Mouse (Mus musculus) midbrain, embryonic 16.5 days (tissue): ENCODE data around the gene Dbndd2. TPM values are rescaled to one million over a fixed set of nuclear protein-coding genes. Genes with fewer than 3 reads are reported as not detected.

Source experiments
- ATAC-seq: fragments of 200-750 bp; cut with Nextera tagmentation; 2 replicates; pipeline ENCODE4 v1.8.0; 2017; ENCODE audit warnings: moderate TSS enrichment
- H3K27ac ChIP-seq: fragments of 300-500 bp; sonication (generic); 2 replicates; pipeline ENCODE4 v1.5.1; 2014; ENCODE audit warnings: mild to moderate bottlenecking, low read length, mixed read lengths
- H3K27me3 ChIP-seq: fragments of 300-500 bp; sonication (generic); 2 replicates; pipeline ENCODE4 v1.6.1; 2014; ENCODE audit warnings: low read depth, low read length, mixed read lengths; ENCODE audit not compliant: control insufficient read depth, insufficient read depth
- H3K36me3 ChIP-seq: fragments of 300-500 bp; sonication (generic); 2 replicates; pipeline ENCODE4 v1.6.1; 2014; ENCODE audit warnings: mild to moderate bottlenecking, low read length, moderate library complexity, mixed read lengths; ENCODE audit not compliant: control insufficient read depth, insufficient read depth
- H3K4me1 ChIP-seq: fragments of 300-500 bp; sonication (generic); 2 replicates; pipeline ENCODE4 v1.6.1; 2014; ENCODE audit warnings: mild to moderate bottlenecking, low read length, mixed read lengths; ENCODE audit not compliant: control insufficient read depth, insufficient read depth
- H3K4me2 ChIP-seq: fragments of 300-500 bp; sonication (generic); 2 replicates; pipeline ENCODE4 v1.6.1; 2014; ENCODE audit warnings: mild to moderate bottlenecking, low read length, mixed read lengths
- H3K4me3 ChIP-seq: fragments of 300-500 bp; sonication (generic); 2 replicates; pipeline ENCODE4 v1.5.1; 2014; ENCODE audit warnings: low read depth, mild to moderate bottlenecking, low read length, moderate library complexity, mixed read lengths
- H3K9ac ChIP-seq: fragments of 300-500 bp; sonication (generic); 2 replicates; pipeline ENCODE4 v1.6.1; 2014; ENCODE audit warnings: low read depth, low read length, mixed read lengths
- H3K9me3 ChIP-seq: fragments of 300-500 bp; sonication (generic); replicated peaks from 2 replicates; pipeline ENCODE4 v1.6.1; 2014; ENCODE audit warnings: mild to moderate bottlenecking, low read length, mixed read lengths; ENCODE audit not compliant: control insufficient read depth, poor library complexity, severe bottlenecking
- WGBS: fragments of 180-500 bp; shearing (Covaris S2); extraction: QIAGEN DNeasy Blood & Tissue Kit; methylation state at CpG from one replicate; pipeline ENCODE4 v1.1.7; 2014; 5-methylcytosine and 5-hydroxymethylcytosine counted together
- polyA plus RNA-seq: library from polyadenylated mRNA; unstranded; fragments of >200 nt; fragmentation: Nextera tagmentation; extraction: Ambion mirVana; gene quantifications from 2 replicates; pipeline ENCODE4 v1.2.1, GENCODE M21; 2015

Dbndd2 gene
- polyA plus RNA-seq, 1 experiment from 2014 or later: 17.8 TPM

GRCm38 (mm10) chr2:164487115-164487527, 1.2 kb downstream of the Dbndd2 start:
- no peak overlapping the region for H3K27ac ChIP-seq
- H3K36me3 ChIP-seq: no peaks in the 10 kb centered on the region; the same call in 1 of the 2 replicates
- peak; percentile 15; the same call in 1 of the 2 replicates for ATAC-seq
- 0 out of 2 replicates have a peak, but pooled peaks cover 2% of the 10 kb centered on the region for H3K27me3 ChIP-seq
- WGBS: 12% methylated on average over 11 of the region's 11 CpGs
- H3K4me2 ChIP-seq: peak overlapping the region; percentile 98
- peak overlapping the region; percentile 74 for H3K9ac ChIP-seq
- H3K4me1 ChIP-seq: peaks cover 6% of the 10 kb centered on the region; the same call in 1 of the 2 replicates
- peak overlapping the region; percentile 74 for H3K4me3 ChIP-seq
- H3K9me3 ChIP-seq: no peaks in the 10 kb centered on the region

- H3K27me3 ChIP-seq: 0 out of 2 replicates have a peak, but pooled peaks cover 2% of the 10 kb centered on the region
- H3K4me3 ChIP-seq: no peak overlapping the region
- 60% methylated on average over 9 of the region's 9 CpGs for WGBS
- no peak overlapping the region for H3K27ac ChIP-seq
- no peak overlapping the region for H3K9ac ChIP-seq
- no peak for ATAC-seq
- H3K36me3 ChIP-seq: no peaks in the 10 kb centered on the region; the same call in 1 of the 2 replicates
- peaks cover 6% of the 10 kb centered on the region; the same call in 1 of the 2 replicates for H3K4me1 ChIP-seq
- H3K4me2 ChIP-seq: peak overlapping the region; percentile 98; the same call in 1 of the 2 replicates
- H3K9me3 ChIP-seq: no peaks in the 10 kb centered on the region
Measured at GRCm38 (mm10) chr2:164487812-164488211, 1.9 kb downstream of the Dbndd2 start.

- Histone ChIP-seq H3K9ac (no peak overlapping the region), H3K9me3 (no peaks in the 10 kb centered on the region), H3K27me3 (no peaks in the 10 kb centered on the region), H3K4me1 (peaks cover 9% of the 10 kb centered on the region), H3K36me3 (no peaks in the 10 kb centered on the region; the same call in 1 of the 2 replicates), H3K4me3 (no peak overlapping the region), H3K4me2 (no peak overlapping the region), H3K27ac (no peak overlapping the region)
- WGBS: 45% methylated on average over 2 of the region's 2 CpGs
- ATAC-seq: no peak
Measured at GRCm38 (mm10) chr2:164494126-164494525, 8.2 kb downstream of the Dbndd2 start.

- no peaks in the 10 kb centered on the region for H3K9me3 ChIP-seq
- H3K36me3 ChIP-seq: peaks cover 15% of the 10 kb centered on the region
Measured at GRCm38 (mm10) chr2:164496331-164496730, 10.4 kb downstream of the Dbndd2 start.

GRCm38 (mm10) chr2:164496847-164497690, 11.2 kb downstream of the Dbndd2 start, which contains the start of gene Pigt:
TSS of gene Pigt (plus strand) at chr2:164497520.
- Histone ChIP-seq H3K9me3 (no peaks in the 10 kb centered on the region), H3K9ac (peak within 1 kb of the TSS; percentile 73), H3K4me2 (peak within 1 kb of the TSS; percentile 94), H3K36me3 (peaks cover 20% of the 10 kb centered on the region), H3K4me3 (peak within 1 kb of the TSS; percentile 90), H3K27ac (peak within 1 kb of the TSS; percentile 76), H3K4me1 (peaks cover 9% of the 10 kb centered on the region), H3K27me3 (no peaks in the 10 kb centered on the region)
- ATAC-seq: peak; percentile 95
- WGBS: 4% methylated on average over 43 of the region's 43 CpGs

More at GRCm38 (mm10) chr2:164496331-164496730, 10.4 kb downstream of the Dbndd2 start:
- WGBS: 58% methylated on average over 1 of the region's 1 CpGs
- Histone ChIP-seq H3K4me1 (peaks cover 9% of the 10 kb centered on the region), H3K4me2 (peak overlapping the region; percentile 63), H3K4me3 (no peak overlapping the region), H3K9ac (no peak overlapping the region), H3K27me3 (no peaks in the 10 kb centered on the region), H3K27ac (no peak overlapping the region)
- ATAC-seq: no peak

- peaks cover 26% of the 10 kb centered on the region for H3K36me3 ChIP-seq
- H3K4me3 ChIP-seq: peak overlapping the region; percentile 90
- peak; percentile 64 for ATAC-seq
- 5% methylated on average over 21 of the region's 21 CpGs for WGBS
- H3K4me2 ChIP-seq: peak overlapping the region; percentile 94
- no peaks in the 10 kb centered on the region for H3K9me3 ChIP-seq
- H3K27ac ChIP-seq: peak overlapping the region; percentile 54; the same call in 1 of the 2 replicates
- H3K4me1 ChIP-seq: peaks cover 9% of the 10 kb centered on the region
- no peaks in the 10 kb centered on the region for H3K27me3 ChIP-seq
- H3K9ac ChIP-seq: peak overlapping the region; percentile 73
Measured at GRCm38 (mm10) chr2:164497691-164498268, 11.9 kb downstream of the Dbndd2 start.

GRCm38 (mm10) chr2:164499317-164499716, 13.4 kb downstream of the Dbndd2 start:
- peaks cover 9% of the 10 kb centered on the region for H3K4me1 ChIP-seq
- H3K36me3 ChIP-seq: peaks cover 41% of the 10 kb centered on the region
- ATAC-seq: no peak
- no peak overlapping the region for H3K9ac ChIP-seq
- no peaks in the 10 kb centered on the region for H3K9me3 ChIP-seq
- H3K27ac ChIP-seq: no peak overlapping the region
- WGBS: 72% methylated on average over 5 of the region's 5 CpGs
- H3K27me3 ChIP-seq: no peaks in the 10 kb centered on the region
- no peak overlapping the region for H3K4me2 ChIP-seq
- H3K4me3 ChIP-seq: no peak overlapping the region

- no peaks in the 10 kb centered on the region for H3K27me3 ChIP-seq
- no peak overlapping the region for H3K9ac ChIP-seq
- H3K4me3 ChIP-seq: no peak overlapping the region
- WGBS: 93% methylated on average over 7 of the region's 7 CpGs
- H3K27ac ChIP-seq: no peak overlapping the region
- H3K4me1 ChIP-seq: peaks cover 9% of the 10 kb centered on the region
- no peak overlapping the region for H3K4me2 ChIP-seq
- no peak for ATAC-seq
- H3K36me3 ChIP-seq: peaks cover 51% of the 10 kb centered on the region
- H3K9me3 ChIP-seq: no peaks in the 10 kb centered on the region
Measured at GRCm38 (mm10) chr2:164500511-164500910, 14.6 kb downstream of the Dbndd2 start.

- Histone ChIP-seq H3K4me3 (no peak overlapping the region), H3K9ac (no peak overlapping the region), H3K4me1 (no peaks in the 10 kb centered on the region), H3K36me3 (peaks cover 48% of the 10 kb centered on the region), H3K27me3 (no peaks in the 10 kb centered on the region), H3K4me2 (no peak overlapping the region), H3K9me3 (no peaks in the 10 kb centered on the region), H3K27ac (no peak overlapping the region)
- no peak for ATAC-seq
- WGBS: 97% methylated on average over 3 of the region's 3 CpGs
Measured at GRCm38 (mm10) chr2:164504919-164505318, 19.0 kb downstream of the Dbndd2 start.
